24 mouse cellular contexts compared by ENCODE assay signal in genomic region chr5:52135460-52136141, GRCm38 (mm10). TPM values are rescaled to one million over a fixed set of nuclear protein-coding genes. Genes with fewer than 3 reads are reported as not detected.
DNase-seq lines count a peak whose midpoint lies in the region; ATAC-seq lines count a peak whose summit lies in the region.
"Had no signal": no experiment of that assay in that cellular context is flagged by ENCODE, and none has a peak within 500 bp of the region (broad histone marks: within the 10 kb centered on the region; RNA-seq: fewer than 3 reads in every experiment).

No protein-coding gene starts in this region.

- DNase-seq in frontal cortex, adult 2 months (ENCODE audit: extremely low spot score in 1 of 2, low spot score in 1 of 2) = no peak
- DNase-seq in kidney, adult 9 months = peak; percentile 28
- no peak for DNase-seq in kidney, postnatal 14 days
- DNase-seq in Muller cell, postnatal 12 days (ENCODE audit: inconsistent ontology term) = peak; percentile 67
- no peak for DNase-seq in embryo, embryonic 10.5 days (ENCODE audit: low spot score)
- DNase-seq: adrenal gland, postnatal 14 days; cerebellum, adult 11-12 months; cerebellum, postnatal 10 days; forebrain, postnatal 0 days; gastrocnemius, postnatal 14 days; heart, adult 11 months; heart, postnatal 4 days; lung, postnatal 36 days; thymus, postnatal 4 days had no signal

- 0 out of 2 replicates have a peak, but pooled peaks cover 7% of the 10 kb centered on the region for H3K36me3 ChIP-seq in embryonic facial prominence, embryonic 15.5 days

- H3K4me1 ChIP-seq in embryonic facial prominence, embryonic 15.5 days = no peaks in the 10 kb centered on the region
- H3K4me1 ChIP-seq: forebrain, embryonic 12.5 days; heart, embryonic 12.5 days; limb, embryonic 12.5 days; midbrain, embryonic 12.5 days; neural tube, embryonic 13.5 days had no signal

- no peak overlapping the region for H3K4me3 ChIP-seq in embryonic facial prominence, embryonic 15.5 days (replicated peaks)
- H3K4me3 ChIP-seq: erythroblast, embryonic 14.5 days; forebrain, embryonic 12.5 days; heart, embryonic 12.5 days; hindbrain, embryonic 13.5 days; limb, embryonic 12.5 days; midbrain, embryonic 12.5 days; neural tube, embryonic 13.5 days had no signal

- peak; percentile 45; the same call in 1 of the 2 replicates for ATAC-seq in frontal cortex, adult (ENCODE audit: low TSS enrichment)
- peak; percentile 40; the same call in 1 of the 2 replicates for ATAC-seq in embryonic facial prominence, embryonic 15.5 days (ENCODE audit: insufficient number of reproducible peaks, low FRiP score, low TSS enrichment, low read depth)
- ATAC-seq: forebrain, postnatal 0 days had no signal

- no peak overlapping the region for H3K27ac ChIP-seq in embryonic facial prominence, embryonic 15.5 days (replicated peaks)
- H3K27ac ChIP-seq: forebrain, embryonic 12.5 days; hindbrain, embryonic 13.5 days; limb, embryonic 12.5 days; midbrain, embryonic 12.5 days; neural tube, embryonic 13.5 days had no signal

- WGBS in embryonic facial prominence, embryonic 15.5 days = 73% methylated on average over 16 of the region's 16 CpGs

- no peak overlapping the region for H3K4me2 ChIP-seq in embryonic facial prominence, embryonic 15.5 days (replicated peaks)
- H3K4me2 ChIP-seq: forebrain, embryonic 12.5 days; heart, embryonic 12.5 days; hindbrain, embryonic 13.5 days; limb, embryonic 12.5 days; midbrain, embryonic 12.5 days; neural tube, embryonic 13.5 days had no signal

- H3K27me3 ChIP-seq in embryonic facial prominence, embryonic 15.5 days = no peaks in the 10 kb centered on the region
- H3K27me3 ChIP-seq: forebrain, embryonic 12.5 days; heart, embryonic 12.5 days; hindbrain, embryonic 13.5 days; limb, embryonic 12.5 days; midbrain, embryonic 12.5 days; neural tube, embryonic 13.5 days had no signal

- H3K9ac ChIP-seq in embryonic facial prominence, embryonic 15.5 days = no peak overlapping the region
- H3K9ac ChIP-seq: forebrain, embryonic 12.5 days; forebrain, postnatal 0 days; heart, embryonic 12.5 days; hindbrain, embryonic 13.5 days; limb, embryonic 12.5 days; midbrain, embryonic 12.5 days; neural tube, embryonic 13.5 days had no signal

- H3K9me3 ChIP-seq in embryonic facial prominence, embryonic 15.5 days (replicated peaks) = no peaks in the 10 kb centered on the region
- H3K9me3 ChIP-seq: forebrain, embryonic 12.5 days; G1E; heart, embryonic 12.5 days; hindbrain, embryonic 13.5 days; midbrain, embryonic 12.5 days; neural tube, embryonic 13.5 days had no signal

RNA-seq across cellular contexts. Expression of gene Dhx15, which starts 54.7 kb away (rescaled TPM):
- polyA plus RNA-seq in frontal cortex, adult 2 months (2012; rRNA removed) = 92.1 and 98.2 TPM in 2 replicates
- polyA plus RNA-seq in embryonic facial prominence, embryonic 15.5 days (2015; fragmentation: Nextera tagmentation; extraction: Ambion mirVana) = 141 TPM in 2 replicates

Comparison
In these comparisons a context has a peak if more than half of its experiments do, and no peak if none do; other contexts are left out.
1. DNase-seq: peak in kidney, adult 9 months (single experiment) and Muller cell, postnatal 12 days (single experiment); none in frontal cortex, adult 2 months (0 of 2), kidney, postnatal 14 days (single experiment) and embryo, embryonic 10.5 days (single experiment).